Mouse (Mus musculus) liver, adult 2 months (tissue): ENCODE measurements around the gene Lrp6.

Experiments used
- CTCF ChIP-seq: fragments of 200-500 bp; IDR thresholded peaks from 2 replicates; pipeline ENCODE4 v1.5.1; 2011; ENCODE audit warnings: low read depth, low read length, control low read depth
- POLR2A ChIP-seq: fragments of 200-500 bp; IDR thresholded peaks from 2 replicates; pipeline ENCODE4 v1.6.1; 2011; ENCODE audit warnings: low read length, control low read depth; ENCODE audit not compliant: insufficient read depth; ENCODE audit errors: extremely low read depth

GRCm38 (mm10) chr6:134539459-134539858 lies 27.3 kb downstream of the Lrp6 start:
- TF ChIP-seq CTCF = no peak
- no peak for TF ChIP-seq POLR2A
